Mouse (Mus musculus) urinary bladder, postnatal 25 days (tissue): ENCODE data around the gene Pkdcc.

Experiments
- DNase-seq: peaks from one replicate; pipeline ENCODE4 v3.0.0; 2022; ENCODE audit warnings: low spot score

Gene Pkdcc

DNA sequence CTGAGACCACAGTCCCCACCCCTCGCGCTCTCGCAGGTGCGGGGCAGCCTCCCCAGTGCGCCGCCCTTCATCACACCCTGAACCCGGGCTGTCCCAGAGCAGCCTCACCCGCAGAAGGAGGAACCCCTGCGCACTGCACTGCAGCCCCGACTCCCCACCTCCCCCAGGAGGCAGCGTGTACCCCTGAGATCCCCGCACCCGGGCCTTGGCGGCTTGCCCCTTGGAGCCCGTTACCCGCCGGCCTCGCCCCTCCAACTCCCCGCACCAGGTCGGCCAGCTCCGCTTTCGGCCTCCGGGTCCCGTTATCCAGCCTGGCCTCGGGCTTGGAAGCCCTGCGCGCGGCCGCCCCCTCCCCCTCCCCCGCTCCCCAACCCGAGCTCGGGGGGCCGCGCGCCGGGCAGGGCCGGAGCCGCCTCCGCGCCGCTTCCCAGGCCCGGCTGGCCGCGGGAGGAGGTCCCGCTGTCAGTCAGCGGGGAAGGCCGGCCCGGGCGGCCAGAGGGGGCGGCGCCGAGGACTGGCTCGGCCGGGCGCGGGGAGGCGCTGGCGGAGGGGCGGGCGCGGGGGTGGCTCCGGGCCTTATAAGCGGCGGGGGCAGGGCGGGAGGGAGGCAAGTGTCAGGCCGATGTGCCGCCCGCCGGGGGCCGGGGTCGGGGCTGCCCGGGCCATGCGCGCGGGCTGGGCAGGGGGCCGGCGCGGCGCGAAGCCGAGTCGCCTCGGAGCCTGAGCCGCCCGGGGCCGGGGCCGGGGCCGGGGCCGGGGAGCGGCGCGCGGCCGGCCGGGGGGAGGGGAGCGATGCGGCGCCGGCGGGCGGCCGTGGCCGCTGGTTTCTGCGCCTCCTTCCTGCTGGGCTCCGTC is at the start of gene Pkdcc:
TSS of gene Pkdcc (plus strand) at position 619 of the 855 bp plus-strand sequence.
- DNase-seq: peak; percentile 81

DNA sequence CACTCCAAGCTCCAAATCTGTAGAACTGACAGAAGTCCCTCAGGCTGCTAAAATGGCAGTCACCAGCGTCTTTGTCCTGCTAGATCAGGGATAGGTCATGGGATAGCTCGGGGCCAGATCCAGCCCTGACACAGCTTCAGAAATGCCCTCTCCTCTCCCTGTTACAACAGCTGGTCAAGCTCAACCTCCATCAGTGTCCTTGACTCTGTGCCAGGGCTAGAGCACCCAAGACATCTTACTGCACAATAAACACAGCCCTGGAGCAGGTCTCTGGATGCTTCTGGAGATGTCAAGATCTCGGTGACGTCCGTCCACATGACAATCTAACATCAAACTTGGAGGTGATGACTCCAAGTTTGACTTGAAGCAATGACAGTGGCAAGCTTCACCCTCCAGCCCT is 48.9 kb upstream of the Pkdcc start:
- DNase-seq: no peak

DNA sequence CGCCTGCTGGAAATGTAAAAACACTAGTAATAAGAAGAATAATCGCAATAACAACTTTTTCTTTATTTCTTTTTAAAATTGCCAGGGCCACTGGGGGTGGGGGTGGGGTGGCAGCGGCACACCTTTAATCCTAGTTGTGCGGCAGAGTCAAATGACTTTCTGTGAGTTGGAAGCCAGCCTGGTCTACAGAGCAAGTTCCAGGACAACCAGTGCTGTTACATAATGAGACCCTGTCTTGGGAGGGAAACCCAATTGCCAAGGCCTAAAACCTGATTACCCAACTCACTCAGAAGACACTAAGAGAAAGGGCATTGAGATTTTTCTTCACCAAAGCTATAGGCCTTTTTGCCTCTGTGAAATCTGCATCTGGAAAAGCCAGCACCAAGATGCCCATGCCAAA is 38.9 kb upstream of the Pkdcc start:
- no peak for DNase-seq

DNA sequence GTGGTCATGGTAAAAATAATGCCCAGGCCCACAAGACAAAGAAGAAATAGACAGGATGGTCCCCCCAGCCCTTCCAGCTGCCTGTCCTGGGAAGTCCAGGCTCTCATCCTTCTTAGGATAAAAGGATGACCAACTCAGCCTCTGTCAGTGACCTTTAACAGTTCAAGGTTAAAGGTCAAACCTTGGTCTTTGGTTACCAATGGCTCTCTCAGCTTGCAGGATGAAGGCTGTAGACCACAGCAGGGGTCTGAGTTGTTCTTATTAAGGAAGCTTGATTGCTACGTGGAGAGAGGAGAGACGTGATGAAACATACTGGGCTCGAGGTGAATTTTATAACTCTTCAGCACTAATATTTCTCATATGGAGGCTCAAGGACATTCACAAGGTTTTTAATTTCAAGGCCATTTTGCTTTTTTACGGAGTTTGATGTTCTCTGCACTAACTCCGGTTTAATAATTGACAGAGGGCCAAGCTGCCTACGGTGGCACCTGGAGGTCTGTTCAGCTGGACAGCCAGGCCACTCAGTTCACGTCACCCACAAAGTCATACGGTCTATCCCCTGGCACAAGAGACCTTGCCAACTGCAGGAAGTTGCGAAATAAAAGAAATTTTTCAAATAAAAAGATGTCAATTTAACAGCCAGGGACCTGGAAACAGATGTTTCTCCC is 36.5 kb upstream of the Pkdcc start:
- no peak for DNase-seq

DNA sequence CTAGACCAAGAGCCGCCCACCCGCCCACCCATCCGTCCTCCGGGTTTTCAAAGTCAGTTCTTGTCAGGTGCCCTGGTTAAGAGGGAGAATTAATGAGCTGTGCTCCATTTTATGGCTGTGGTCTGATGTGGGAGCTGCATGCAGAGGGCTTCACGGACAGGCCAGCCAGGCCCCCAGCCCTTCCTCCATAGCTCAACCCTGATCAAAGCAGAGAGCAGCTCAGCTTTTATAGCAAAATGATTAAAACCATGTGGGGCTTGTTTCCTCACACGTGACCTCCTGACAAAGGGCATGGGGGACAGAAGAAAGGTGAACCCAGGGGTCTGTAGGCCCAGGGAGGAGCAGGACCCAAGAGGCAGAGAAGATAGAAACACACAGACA is 36.0 kb upstream of the Pkdcc start:
- DNase-seq: no peak

DNA sequence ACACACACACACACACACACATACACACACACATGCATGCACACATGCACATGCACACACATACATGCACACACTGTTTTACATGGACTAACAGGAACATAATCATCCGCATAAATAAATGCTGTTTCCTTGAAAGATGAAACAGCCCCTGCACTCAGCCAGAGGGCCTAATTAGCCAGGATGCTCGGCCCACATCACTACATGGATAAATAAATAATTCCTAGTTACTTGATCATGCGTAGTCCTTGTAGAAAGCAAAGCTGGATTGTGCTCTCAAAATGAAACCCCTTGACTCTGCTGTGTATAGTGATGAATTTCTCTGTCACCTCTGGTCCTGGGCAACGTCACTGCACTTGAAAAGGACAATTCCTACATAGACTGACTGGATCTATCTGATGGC is 35.5 kb upstream of the Pkdcc start:
- no peak for DNase-seq

DNA sequence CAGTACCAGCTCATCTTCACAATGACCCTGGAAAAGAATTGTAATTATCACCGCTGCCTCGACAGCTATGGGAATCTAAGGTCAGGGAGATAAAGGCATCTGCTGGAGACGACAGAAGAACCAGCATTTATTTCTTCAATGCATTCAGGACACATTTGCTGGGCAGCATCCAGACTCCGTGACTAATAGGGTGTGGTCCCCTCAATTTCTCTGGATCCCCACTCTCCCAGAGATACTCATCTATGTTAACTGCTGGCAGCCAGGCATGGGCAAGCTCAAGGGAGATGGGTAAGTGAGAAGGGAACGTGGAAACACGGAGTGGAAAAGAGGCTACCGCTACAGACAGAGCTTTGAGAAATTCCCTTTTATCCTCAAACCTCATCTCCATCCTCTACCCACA is 34.0 kb upstream of the Pkdcc start:
- DNase-seq: no peak

DNA sequence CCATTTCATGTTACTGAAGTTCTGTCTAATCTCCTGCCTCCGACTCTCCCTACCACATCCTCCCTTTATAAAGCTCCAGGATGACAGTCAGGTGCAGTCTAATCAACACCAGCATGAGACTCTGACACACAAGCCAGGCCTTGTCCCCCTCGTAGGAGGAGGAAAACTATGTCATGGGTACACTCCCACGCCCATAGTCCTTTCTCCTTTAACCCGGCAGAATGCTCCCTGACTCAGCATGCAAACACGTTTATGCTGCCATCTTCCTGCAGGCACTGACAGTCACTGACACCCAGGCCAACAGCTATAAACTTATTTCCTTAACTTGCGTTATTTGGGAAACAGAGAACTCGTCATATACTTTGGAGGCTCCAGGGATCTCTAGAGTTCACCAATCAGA is 33.5 kb upstream of the Pkdcc start:
- no peak for DNase-seq

DNA sequence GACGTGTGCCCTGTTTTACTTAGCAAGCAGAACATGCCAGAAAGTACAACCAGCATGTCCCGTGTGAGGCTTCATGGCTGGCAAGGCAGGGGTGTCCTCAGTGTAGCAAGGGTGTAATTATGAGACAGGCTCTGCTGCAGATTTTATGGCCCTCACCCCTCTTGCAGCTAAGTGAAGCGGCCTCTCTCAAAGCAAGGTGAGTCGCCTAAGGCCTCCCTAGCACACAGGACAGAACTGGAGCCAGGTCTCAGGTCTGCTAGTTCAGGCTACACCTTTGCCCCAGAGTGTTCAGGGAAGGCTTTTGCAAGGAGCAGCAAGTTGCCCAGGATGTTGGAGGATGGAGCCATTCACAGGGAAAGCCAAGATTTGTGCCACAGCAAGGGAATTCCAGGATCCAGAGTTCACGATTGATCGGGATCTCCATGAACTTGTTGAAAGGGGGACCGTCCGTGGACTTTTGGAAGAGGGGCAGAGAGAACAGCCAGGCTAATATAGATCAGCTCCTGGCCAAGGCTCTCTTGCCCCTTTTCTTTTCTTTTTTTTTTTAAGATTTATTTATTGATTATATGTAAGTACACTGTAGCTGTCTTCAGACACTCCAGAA is 32.9 kb upstream of the Pkdcc start:
- no peak for DNase-seq

DNA sequence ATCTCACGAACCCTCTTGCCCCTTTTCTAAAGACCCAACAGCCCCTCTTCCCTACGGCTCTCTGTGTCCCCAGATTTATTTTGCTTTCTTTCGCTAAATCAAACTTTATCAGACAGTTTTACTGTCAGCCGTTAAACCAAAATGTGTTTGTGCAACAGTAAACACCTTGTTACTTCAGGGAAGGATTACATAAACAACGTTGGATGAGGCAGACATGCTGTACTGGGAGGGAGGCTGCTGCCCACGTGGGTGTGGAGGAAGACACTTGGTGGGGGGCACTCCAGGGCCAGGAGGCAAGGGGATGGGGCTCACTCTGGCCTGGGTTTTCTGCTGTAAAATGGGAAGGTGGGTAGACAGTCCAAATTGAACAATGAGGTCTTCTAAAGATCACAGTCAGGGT is 32.3 kb upstream of the Pkdcc start:
- no peak for DNase-seq

DNA sequence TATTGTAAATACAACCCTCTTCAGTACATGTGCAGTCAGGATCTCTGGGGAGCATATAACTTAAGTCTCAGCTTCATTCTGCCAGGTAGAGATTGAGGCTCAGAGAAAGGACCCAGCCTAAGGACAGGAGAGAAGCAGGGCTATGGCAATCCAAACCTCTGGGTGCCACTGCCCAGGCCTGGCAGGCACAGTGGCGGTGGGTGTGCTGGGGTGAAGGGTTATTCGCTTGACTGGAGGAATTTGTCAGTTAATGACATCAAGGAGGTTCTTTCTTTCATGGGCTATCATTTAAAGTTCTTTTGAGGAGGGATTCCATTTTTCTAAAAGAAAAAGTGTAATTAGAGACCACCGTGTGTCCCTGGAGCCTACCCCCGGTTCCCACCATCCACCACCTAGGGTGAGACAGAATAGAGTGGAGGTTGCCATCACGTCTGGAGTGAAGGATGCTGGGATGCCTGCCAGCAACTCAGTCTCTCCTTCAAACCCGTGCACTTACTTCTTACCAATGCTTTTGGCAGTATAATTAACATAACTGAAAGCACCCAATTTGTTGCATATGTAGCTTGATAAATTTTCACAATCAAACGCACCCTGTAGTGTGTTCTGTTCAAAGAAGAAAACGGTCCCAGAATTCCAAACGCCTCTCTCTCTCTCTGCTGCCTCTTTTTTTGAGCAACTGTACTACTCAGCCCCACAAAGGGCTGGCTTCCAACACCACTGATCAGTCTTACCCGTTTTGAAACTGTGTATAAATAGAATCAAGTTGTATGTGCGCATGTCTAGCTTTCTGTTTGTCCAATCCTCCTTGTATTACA is 27.1 kb upstream of the Pkdcc start:
- DNase-seq: no peak

DNA sequence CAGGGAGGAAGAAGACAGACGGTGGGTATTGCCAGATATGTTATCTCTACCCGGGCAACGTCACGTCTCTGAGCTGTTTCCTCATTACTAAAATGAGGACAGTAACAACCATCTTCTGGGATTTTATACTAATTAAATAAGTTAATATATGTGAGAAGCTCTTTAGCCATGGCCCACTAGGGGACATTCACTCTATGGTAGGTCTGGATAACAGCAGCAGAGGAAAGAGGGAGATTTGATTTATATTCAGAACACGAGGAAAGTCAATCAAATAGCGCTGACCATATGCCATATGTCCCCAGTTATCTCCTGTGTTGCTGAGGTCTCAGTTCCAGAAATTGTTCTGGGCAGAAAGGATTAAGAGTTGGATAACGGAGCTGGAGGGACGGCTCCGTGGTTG is 24.3 kb upstream of the Pkdcc start:
- no peak for DNase-seq

DNA sequence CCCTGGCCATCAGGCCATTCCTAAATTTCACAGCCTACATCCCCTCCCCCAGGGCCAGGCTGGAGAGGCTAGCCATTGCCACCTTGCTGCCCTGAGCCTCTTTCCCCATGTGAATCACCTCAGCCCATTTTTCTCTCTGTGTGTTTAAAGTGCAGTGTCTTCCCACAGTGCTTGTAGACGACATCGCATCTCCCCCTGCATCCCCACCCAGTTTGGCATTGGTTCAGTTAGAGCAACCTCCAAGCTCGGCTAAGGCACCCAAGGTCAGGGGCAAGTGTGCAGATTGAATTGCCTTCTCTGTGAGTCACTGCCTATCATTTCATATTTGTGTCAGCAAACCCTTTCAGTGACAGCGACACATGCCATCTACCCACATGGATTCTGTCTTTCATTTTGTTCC is 20.6 kb upstream of the Pkdcc start:
- DNase-seq: no peak

DNA sequence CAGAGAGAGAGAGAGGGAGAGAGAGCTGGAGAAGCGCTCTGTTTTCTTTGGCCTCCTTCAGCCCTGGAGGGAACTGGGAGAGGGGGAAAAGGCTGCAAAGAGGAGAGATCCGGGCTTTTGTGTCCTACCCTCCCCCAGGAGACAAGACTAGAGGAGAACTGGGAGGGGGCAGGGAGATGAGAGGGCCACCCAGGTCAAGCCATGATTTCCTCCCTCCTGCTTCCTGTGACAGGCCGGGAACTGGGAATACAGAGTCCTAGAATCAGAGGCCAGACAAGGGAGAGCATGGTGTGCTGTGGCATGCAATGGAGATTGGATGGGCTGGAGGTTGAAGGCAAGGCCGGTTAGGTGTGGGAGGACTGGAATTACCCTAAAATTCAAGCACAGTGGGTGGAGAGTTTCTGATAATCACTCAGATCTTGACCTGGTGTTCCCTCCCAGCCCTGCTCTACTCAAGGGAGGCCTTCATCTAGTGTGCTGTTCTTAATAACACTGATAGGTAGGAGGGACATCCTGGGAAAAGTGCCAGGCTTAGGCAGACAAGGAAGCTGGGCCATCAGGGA is 17.6 kb upstream of the Pkdcc start:
- no peak for DNase-seq

DNA sequence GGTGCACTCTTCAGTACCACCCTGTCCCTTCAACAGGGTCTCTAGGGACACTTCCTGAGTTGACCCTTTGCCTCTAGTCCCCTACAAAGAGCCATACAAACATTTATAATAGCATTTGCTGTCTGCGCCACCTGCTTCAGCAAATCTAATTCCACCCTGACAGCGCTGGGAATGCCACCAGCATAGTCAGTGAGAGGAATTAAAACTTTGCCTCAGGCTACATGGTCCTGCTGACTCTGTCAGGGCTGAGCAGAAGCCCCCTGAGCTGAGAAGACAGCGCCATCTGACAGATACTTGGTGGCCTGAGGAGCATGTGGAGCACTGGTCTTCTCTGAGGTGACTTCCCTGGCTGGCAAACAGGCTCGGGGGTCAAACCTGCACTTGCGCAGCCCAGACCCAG is 14.6 kb upstream of the Pkdcc start:
- no peak for DNase-seq

DNA sequence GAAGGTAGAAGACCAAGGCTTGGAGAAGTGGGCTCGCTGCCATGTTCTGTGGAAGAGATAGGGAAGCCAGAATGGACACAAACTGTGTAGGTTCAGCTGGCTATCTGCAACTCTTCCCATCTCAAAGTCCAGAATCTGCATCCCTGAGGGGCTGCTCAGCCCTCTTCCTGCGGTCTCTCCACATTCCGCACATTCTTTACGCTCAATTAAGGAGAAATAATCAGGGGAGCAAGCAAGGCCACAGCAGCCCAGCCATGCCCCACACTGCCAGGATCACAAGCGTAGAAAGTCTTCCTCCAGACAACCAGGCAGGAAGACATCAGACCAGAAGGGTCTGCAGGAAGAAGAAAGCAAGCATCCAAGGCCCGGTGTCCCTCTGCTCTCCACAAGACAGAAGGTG is 13.8 kb upstream of the Pkdcc start:
- no peak for DNase-seq

DNA sequence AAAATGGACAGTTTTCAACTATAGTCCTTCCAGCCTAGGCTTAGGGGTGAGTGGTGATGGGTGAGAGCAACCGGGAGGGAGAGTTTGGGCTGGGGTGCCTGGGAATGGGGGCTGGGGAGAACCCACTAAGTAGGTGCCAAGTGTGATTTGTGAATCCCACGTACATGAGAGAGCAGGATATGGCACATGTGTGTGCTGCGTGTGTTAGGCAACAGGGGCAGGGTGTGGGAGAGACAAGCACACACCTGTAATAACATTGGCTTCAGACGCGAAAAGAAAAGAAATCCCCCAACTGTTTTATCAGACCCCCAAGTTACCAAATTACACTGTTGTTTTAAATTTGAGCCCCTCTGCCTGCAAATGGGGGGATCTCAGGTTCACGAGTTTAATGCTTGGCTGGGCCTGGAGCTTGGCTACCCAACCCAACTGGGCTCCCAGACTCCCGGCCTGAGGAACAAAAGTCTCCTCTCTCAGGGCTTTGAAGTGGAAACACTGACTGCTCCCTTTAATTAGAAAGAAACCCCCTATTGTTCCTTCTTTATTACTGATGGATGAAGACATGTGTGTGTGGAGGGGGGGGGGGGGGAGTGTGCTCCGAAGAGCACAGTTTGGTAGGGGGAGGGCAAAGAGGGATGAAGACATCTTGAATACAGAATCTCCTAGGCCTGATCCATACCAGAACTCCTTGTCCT is 11.3 kb upstream of the Pkdcc start:
- DNase-seq: no peak

DNA sequence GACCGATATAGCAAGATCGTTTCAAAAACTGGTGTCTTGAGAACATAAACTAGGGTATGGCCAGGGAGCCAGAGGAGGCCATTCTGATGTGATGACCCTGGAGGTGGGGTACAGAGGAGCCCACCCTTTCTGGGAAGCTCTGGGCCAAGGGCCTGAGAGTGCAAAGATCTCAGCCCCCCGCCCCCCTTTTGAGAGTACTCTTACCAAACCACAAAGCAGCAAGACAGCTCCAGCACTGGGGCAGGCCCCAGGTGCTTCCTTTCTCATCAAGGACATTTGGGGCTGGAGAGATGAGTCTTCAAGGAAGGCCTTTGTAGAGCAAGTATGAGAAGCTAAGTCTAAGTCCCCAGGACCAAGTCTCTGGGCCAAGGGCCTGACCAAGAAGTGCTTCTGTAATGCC is 7.8 kb upstream of the Pkdcc start:
- no peak for DNase-seq

DNA sequence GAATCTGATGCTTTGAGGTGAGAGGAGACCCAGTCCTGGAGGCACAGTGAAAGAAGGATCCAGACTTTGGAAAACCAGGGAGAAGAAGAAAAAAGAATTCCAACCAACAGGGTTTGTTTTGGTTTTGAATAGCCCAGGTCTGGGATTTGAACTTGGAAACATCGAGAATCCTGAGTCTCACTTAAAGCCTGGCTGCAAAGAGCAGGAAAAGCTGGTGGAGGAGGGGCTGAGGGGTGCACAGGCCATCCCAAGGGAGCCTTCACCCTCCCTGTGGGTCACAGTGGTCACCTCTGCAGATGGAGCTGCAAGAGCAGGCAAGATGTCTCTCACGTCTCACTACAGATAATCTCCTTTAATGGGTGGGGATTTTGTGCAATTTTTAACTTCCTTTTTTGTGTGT is 6.6 kb upstream of the Pkdcc start:
- no peak for DNase-seq

DNA sequence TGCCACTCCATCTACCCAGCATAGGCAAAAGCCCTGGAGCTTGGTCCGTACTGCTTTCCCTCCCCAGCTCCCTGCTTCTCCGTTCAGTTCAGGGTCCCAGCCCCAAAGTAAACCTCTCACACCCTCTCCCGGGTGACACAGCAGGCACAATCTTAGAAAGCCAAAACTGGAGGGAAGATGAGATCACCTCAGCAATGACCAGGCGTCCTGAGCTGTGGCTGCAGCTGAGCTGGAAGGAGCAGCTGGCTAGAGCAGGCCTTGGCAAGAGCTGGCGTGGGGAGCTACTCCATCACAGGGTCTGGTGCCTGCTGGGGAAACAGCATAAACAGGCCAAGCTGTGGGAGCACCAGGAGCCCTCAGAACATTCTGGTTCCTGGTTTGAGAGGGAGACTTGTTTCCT is 4.6 kb upstream of the Pkdcc start:
- DNase-seq: no peak

DNA sequence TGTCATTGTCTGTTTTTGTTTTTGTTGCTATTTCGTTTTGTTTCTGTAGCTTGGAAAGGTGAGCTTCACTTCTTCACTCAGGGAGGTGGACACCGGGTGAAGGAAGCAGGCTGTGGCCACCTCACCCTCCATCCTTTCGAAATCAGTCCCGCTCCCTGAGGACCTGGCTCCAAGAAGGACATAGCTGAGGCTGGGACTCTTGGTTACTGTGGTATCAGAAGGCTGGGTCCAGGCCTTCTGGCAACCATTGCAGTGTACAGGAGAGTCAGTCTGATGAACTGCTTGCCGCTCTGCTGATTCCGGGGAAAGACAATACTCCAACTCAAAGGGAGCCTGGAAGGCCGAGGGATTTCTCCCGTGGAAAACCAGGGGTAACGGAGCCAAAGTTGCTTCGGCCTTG is 3.9 kb upstream of the Pkdcc start:
- no peak for DNase-seq

DNA sequence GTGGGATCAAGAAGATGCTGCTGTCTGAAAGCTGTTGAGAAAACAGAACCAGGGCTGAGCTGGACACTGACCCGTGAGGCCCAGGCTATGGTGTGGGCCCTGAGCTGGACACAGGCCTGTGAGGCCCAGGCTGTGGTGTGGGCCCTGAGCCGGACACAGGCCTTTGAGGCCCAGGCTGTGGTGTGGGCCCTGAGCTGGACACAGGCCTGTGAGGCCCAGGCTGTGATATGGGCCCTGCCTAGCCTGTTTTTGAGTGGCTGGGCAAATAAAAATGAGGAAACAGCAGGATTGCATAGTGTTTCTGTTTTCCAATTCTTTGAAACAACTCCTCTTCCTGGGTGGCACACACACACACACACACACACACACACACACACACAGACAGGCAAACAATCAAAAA is 2.7 kb upstream of the Pkdcc start:
- no peak for DNase-seq
